Mouse (Mus musculus) embryo, embryonic 10 days (tissue): ENCODE data around the gene Sertad1.

Experiments used
- DNase-seq: peaks from one replicate; pipeline ENCODE4 v3.0.0-alpha.2; 2015; ENCODE audit warnings: low spot score

The Sertad1 gene

GRCm38 (mm10) chr7:27501620-27502019 lies 14.9 kb downstream of the Sertad1 start:
- no peak for DNase-seq

DNA sequence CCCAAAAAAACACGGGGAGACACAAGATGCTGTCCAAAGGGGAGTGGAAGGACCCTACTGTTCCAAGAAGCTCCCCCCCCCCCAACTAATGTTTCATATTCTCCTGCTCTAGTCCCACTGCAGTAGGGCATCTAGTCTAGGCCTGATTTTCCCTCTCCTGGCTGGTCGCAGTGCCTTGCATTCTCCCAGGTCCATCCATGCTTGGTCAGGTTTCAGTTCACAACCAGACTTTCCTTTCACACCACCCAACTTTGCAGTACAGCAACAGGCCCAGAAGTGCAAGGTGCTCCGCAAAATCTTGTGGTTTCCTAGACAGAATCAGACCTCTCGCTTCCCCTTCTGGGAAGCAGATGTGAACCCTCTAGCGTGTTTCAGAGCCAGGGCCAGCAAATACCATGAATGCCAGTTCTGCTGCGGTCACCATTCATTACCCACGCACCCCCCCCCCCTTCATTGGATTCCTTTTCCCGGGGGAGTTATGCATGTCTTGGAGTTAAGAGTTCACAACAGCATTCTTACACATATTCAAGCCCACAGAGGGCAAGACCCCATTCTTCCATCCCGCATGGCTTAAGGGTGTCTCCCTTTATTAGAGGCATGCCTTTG lies 20.2 kb downstream of the Sertad1 start:
- peak; percentile 25 for DNase-seq

DNA sequence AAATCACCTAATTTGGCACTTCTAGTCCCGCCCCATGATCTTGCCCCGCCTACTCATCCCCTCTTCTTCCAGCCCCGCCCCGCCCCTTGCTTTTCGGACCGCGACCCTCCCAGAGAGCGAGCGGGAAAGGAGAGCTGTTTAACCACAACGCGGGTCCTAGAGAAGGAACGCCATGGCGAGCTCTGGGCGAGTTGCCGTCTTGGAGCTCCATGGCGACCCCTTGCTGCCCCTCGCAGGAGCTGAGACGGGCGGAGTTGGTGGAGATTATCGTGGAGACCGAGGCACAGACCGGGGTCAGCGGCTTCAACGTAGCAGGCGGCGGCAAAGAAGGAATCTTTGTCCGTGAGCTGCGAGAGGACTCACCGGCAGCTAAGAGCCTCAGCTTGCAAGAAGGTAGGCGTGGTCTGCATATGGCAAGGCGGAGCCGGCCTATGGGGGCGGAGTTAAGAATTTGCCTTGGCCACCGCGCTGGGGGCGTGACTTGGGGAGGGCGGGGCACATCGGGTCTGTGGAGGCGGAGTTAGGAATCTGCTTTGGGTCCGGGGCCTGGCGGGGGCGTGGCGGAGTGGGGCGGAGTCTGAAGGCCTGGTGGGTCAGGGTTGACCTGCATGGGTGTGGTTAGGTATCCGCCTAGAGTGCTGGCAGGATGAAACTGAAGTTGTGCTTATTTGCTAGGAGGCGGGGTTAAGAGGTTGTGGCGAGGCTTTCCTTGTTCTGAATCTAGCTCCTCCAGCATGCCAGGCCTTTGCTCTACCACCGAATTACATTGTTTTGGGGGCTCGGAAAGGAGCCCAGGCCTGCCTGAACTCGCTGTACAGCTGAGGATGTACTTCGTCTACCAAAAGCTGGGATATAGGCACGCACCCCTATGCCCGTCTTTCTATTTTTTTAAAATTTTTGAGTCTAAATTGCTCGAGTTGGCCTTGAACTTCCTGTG lies 21.3 kb downstream of the Sertad1 start:
- peak; percentile 98 for DNase-seq

GRCm38 (mm10) chr7:27508648-27509005 lies 21.9 kb downstream of the Sertad1 start:
- DNase-seq = peak; percentile 80

- DNase-seq = no peak
These were observed 24.1 kb downstream of the Sertad1 start for GRCm38 (mm10) chr7:27510809-27511208.

DNA sequence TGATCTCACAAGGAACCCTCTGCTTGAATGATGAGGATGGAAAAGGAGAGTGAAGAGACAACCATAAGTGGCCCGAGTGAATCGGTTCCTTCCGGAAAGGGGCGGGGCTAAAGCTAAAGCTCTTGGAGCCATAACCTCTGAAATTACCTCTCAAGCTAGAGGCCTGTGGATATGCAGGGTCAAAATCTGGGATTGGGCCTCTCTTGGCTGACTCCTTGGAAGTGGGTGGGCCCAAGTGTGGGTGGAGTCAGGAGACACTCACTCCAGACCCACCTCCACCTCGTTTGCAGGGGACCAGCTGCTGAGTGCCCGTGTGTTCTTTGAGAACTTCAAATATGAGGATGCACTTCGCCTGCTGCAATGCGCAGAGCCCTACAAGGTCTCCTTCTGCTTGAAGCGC lies 28.3 kb downstream of the Sertad1 start:
- no peak for DNase-seq

- no peak for DNase-seq
These were observed 31.6 kb downstream of the Sertad1 start for GRCm38 (mm10) chr7:27518314-27518713.

GRCm38 (mm10) chr7:27520104-27520503 lies 33.4 kb downstream of the Sertad1 start:
- DNase-seq = no peak

DNA sequence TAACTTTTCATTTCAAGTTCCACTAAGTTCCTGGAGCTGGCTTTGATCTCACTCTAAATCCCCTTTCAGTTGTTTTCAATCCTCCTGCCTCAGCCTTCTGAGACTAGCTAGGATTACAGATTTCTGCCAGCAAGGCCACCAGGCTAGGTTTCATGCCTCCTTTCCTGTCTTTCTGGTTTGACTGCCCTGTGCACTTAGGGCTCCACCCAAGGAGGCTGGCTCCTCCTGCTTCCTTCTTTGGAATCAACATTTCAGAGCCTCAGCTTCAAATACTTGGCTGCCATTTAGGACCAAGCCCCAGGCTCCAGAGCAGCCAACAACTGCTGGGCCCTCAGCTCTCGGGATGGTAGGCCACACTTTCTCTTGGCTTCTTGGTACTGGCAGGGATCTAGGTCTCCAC lies 33.9 kb downstream of the Sertad1 start:
- DNase-seq = no peak

- no peak for DNase-seq
These were observed 36.3 kb downstream of the Sertad1 start, which contains the start of gene Hipk4 for GRCm38 (mm10) chr7:27522967-27523366. Gene Hipk4, plus strand, starts transcription at chr7:27523267.

GRCm38 (mm10) chr7:27523805-27524204 lies 37.1 kb downstream of the Sertad1 start:
- no peak for DNase-seq

DNA sequence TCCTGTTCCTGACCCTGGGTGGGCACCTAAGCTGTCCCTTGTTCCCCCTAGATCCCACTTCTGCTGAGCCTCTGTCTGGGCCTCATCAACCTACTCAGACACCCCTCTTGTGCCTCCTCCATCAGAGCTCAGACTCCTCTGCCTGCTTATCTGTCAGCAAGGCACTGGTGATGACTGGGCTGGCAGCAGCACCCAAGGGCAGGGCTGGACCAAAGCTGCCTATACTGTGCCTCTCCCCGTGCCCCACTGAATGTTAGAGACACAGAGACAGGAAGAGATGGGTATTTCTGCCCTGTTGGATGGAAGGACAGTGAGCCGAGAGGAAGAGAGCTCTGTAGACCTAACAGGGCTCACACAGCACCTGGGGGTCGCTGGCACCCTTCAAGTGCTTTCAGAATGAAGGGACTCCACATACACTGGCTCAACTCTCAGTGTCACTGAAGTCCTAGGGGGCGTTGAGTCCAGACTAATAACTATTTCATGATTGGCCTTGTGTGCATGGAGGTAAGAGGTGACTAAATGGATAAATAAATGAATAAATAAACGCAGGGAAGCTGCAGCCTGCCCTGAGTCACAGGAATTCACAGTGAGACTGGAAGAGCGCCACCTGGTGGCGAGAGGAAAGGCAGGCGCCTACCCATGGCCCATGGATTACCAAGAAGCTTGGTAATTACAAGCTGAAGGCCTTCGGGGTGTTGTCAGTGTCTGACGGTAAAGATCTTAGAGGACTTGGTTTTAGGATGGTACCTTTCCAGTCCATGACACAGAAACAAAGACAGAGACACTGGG lies 39.5 kb downstream of the Sertad1 start:
- peak; percentile 92 for DNase-seq

DNA sequence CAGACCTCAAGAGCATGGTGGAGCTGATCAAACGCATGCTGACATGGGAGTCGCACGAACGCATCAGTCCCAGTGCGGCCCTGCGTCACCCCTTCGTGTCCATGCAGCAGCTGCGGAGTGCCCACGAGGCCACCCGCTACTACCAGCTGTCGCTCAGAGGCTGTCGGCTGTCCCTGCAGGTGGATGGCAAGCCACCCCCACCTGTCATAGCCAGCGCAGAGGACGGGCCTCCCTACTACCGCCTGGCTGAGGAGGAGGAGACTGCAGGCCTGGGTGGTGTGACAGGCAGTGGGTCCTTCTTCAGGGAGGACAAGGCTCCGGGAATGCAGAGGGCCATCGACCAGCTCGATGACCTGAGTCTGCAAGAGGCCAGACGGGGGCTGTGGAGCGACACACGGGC lies 42.4 kb downstream of the Sertad1 start:
- no peak for DNase-seq

GRCm38 (mm10) chr7:27530937-27531336 lies 44.2 kb downstream of the Sertad1 start:
- no peak for DNase-seq

GRCm38 (mm10) chr7:27531707-27532106 lies 45.0 kb downstream of the Sertad1 start:
- DNase-seq = no peak

GRCm38 (mm10) chr7:27532480-27533050 lies 45.9 kb downstream of the Sertad1 start:
- no peak for DNase-seq

DNA sequence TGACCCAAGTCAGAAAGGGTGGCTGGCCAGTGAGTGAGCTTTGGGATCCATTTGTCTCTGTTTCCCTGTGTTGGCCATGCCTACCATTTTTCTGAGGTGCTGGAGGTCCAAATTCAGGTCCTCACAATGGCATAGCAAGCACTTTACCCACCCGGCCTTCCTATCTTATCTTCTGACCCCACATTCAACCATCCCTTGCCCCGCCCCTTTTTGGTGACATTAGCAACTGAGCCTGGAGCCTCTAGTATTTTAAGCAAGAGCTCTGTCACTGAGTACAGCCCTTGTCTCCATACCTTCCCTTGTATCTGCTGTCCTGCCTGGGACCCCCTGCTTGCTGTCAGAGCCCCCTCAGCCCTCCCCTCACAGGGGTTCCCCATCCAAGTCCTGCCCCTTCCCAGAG lies 48.7 kb downstream of the Sertad1 start:
- no peak for DNase-seq

- no peak for DNase-seq
These were observed 49.9 kb downstream of the Sertad1 start for GRCm38 (mm10) chr7:27536618-27537017.

GRCm38 (mm10) chr7:27537998-27538397 lies 51.3 kb downstream of the Sertad1 start:
- no peak for DNase-seq

- DNase-seq = no peak
These were observed 52.1 kb downstream of the Sertad1 start for GRCm38 (mm10) chr7:27538797-27539196.
